In the genomic region with DNA sequence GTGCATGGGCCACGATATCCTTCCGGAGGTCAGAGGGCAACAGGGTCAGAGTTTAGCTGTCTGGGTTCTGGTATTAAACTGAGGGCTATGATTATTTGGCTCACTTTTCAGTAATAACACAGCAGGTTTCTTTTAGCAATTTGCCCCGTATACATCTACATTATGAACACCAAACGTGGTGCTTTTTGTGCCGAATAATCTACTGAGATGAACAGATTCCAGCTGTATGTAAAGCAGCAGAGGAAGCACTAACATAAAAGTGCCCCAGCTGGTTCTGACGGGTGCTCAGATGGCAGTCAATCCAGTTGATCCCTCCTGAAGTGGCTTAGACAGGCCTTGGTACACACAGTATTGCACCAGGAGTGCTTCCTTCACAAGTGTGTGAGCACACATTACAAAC, we compare ENCODE assay signal across 10 mouse cellular contexts. TPM values are rescaled to one million over a fixed set of nuclear protein-coding genes. Genes with fewer than 3 reads are reported as not detected.
A peak's percentile ranks its signal among the peaks of the same experiment; 100 is the strongest.
DNase-seq lines count a peak whose midpoint lies in the region; ATAC-seq and TF ChIP-seq lines count a peak whose summit lies in the region.
"Not testable (repeated sequence)": the region's sequence is repeated elsewhere in the genome, so short reads cannot be mapped to it uniquely, and the experiment has no call there.
"Had no signal": no experiment of that assay in that cellular context is flagged by ENCODE, and none has a peak within 500 bp of the region (broad histone marks: within the 10 kb centered on the region; RNA-seq: fewer than 3 reads in every experiment).

No protein-coding gene starts in this region.

- peak; percentile 64 for DNase-seq in heart, adult 11 months
- DNase-seq in lung, embryonic 14.5 days: peak; percentile 3
- DNase-seq in lung, postnatal 0 days (ENCODE audit: low spot score): peak; percentile 24
- peak; percentile 14 for DNase-seq in lung, postnatal 36 days
- peak; percentile 65 for DNase-seq in midbrain, embryonic 11.5 days (ENCODE audit: low spot score, missing footprints)
- DNase-seq in urinary bladder, postnatal 14 days (ENCODE audit: low spot score): peak; percentile 5

- not testable (repeated sequence) for H3K27ac ChIP-seq in lung, embryonic 14.5 days (ENCODE audit: low read depth); lung, postnatal 0 days (ENCODE audit: low read length); midbrain, embryonic 11.5 days (ENCODE audit: low read depth, low read length)

- not testable (repeated sequence) for H3K4me2 ChIP-seq in lung, embryonic 14.5 days; lung, postnatal 0 days (replicated peaks; ENCODE audit: low read depth, low read length); midbrain, embryonic 11.5 days

- not testable (repeated sequence) for H3K9me3 ChIP-seq in lung, embryonic 14.5 days (ENCODE audit: low read depth, low read length); lung, postnatal 0 days (ENCODE audit: low read length); midbrain, embryonic 11.5 days (ENCODE audit: control insufficient read depth, low read length)

- not testable (repeated sequence) for H3K4me1 ChIP-seq in lung, embryonic 14.5 days (ENCODE audit: insufficient read depth); lung, postnatal 0 days (ENCODE audit: insufficient read depth, low read depth, low read length); midbrain, embryonic 11.5 days (ENCODE audit: control insufficient read depth, insufficient read depth, low read length)

- TF ChIP-seq EP300 in lung, postnatal 0 days (IDR thresholded peaks at IDR 0.05): not testable (repeated sequence)

- not testable (repeated sequence) for H3K27me3 ChIP-seq in lung, embryonic 14.5 days (ENCODE audit: insufficient read depth, low read length); lung, postnatal 0 days (replicated peaks; ENCODE audit: insufficient read depth, low read length); midbrain, embryonic 11.5 days (ENCODE audit: control insufficient read depth, insufficient read depth, low read length)

- not testable (repeated sequence) for H3K4me3 ChIP-seq in lung, embryonic 14.5 days (ENCODE audit: low read depth, low read length); lung, postnatal 0 days (ENCODE audit: low read depth, low read length); midbrain, embryonic 11.5 days (ENCODE audit: low read depth, low read length)

- WGBS in lung, embryonic 14.5 days: 68% methylated on average over 6 of the region's 6 CpGs
- 56% methylated on average over 6 of the region's 6 CpGs for WGBS in lung, postnatal 0 days
- 83% methylated on average over 6 of the region's 6 CpGs for WGBS in midbrain, embryonic 11.5 days

- not testable (repeated sequence) for TF ChIP-seq CTCF in lung, embryonic 14.5 days (IDR thresholded peaks at IDR 0.05; ENCODE audit: low read depth); lung, postnatal 0 days (IDR thresholded peaks at IDR 0.05)

- not testable (repeated sequence) for H3K9ac ChIP-seq in lung, embryonic 14.5 days; lung, postnatal 0 days (replicated peaks; ENCODE audit: low read depth); midbrain, embryonic 11.5 days (ENCODE audit: low read length)

- H3K36me3 ChIP-seq in lung, embryonic 14.5 days (ENCODE audit: insufficient read depth); lung, postnatal 0 days (ENCODE audit: insufficient read depth, low read length); midbrain, embryonic 11.5 days (ENCODE audit: control insufficient read depth, insufficient read depth, low read length): not testable (repeated sequence)

- not testable (repeated sequence) for ATAC-seq in lung, embryonic 14.5 days (ENCODE audit: insufficient read depth); midbrain, embryonic 11.5 days (ENCODE audit: low FRiP score)
- ATAC-seq in lung, postnatal 0 days: peak; percentile 75

RNA-seq across cellular contexts. Expression of a gene that starts 21.2 kb away (rescaled TPM):
- polyA plus RNA-seq in lung, embryonic 14.5 days (2014; fragmentation: Nextera tagmentation; extraction: Ambion mirVana): 0.53 and 0.84 TPM in 2 replicates
- 1.5 TPM in 2 replicates for polyA plus RNA-seq in lung, postnatal 0 days (2015; fragmentation: Nextera tagmentation; extraction: Ambion mirVana)
- polyA plus RNA-seq in midbrain, embryonic 11.5 days (2014; fragmentation: Nextera tagmentation; extraction: Ambion mirVana): 0.22 and 0.48 TPM in 2 replicates
- polyA plus RNA-seq: C2C12, G1E had no signal

RNA-seq across cellular contexts. Expression of a gene that starts 22.6 kb away (rescaled TPM):
- polyA plus RNA-seq in lung, embryonic 14.5 days (2014; fragmentation: Nextera tagmentation; extraction: Ambion mirVana): 0.27 TPM in 1 of 2 replicates, not detected in the other
- polyA plus RNA-seq in lung, postnatal 0 days (2015; fragmentation: Nextera tagmentation; extraction: Ambion mirVana): 0.14 and 0.25 TPM in 2 replicates
- not detected in 2 replicates for polyA plus RNA-seq in midbrain, embryonic 11.5 days (2014; fragmentation: Nextera tagmentation; extraction: Ambion mirVana)
- polyA plus RNA-seq: brain, embryonic 14.5 days; C2C12; G1E had no signal

RNA-seq across cellular contexts. Expression of a gene that starts 45.3 kb away (rescaled TPM):
- polyA plus RNA-seq in lung, embryonic 14.5 days (2014; fragmentation: Nextera tagmentation; extraction: Ambion mirVana): 0.50 and 1.0 TPM in 2 replicates
- polyA plus RNA-seq in lung, postnatal 0 days (2015; fragmentation: Nextera tagmentation; extraction: Ambion mirVana): 11.8 and 12.7 TPM in 2 replicates
- polyA plus RNA-seq in midbrain, embryonic 11.5 days (2014; fragmentation: Nextera tagmentation; extraction: Ambion mirVana): 0.14 and 0.18 TPM in 2 replicates
- polyA plus RNA-seq: C2C12, G1E had no signal

RNA-seq across cellular contexts. Expression of a gene that starts 60.0 kb away (rescaled TPM):
- polyA plus RNA-seq in lung, embryonic 14.5 days (2014; fragmentation: Nextera tagmentation; extraction: Ambion mirVana): 0.22 TPM in 1 of 2 replicates, not detected in the other
- polyA plus RNA-seq in lung, postnatal 0 days (2015; fragmentation: Nextera tagmentation; extraction: Ambion mirVana): not detected in 2 replicates
- polyA plus RNA-seq in midbrain, embryonic 11.5 days (2014; fragmentation: Nextera tagmentation; extraction: Ambion mirVana): not detected in 2 replicates
- polyA plus RNA-seq: adrenal gland, adult 2 months; brain, embryonic 14.5 days; C2C12; G1E had no signal

Comparison
In these comparisons a context has a peak if more than half of its experiments do, and no peak if none do; other contexts are left out.
1. DNase-seq: peak in every context shown above with its lines; median percentile 65 in midbrain, embryonic 11.5 days; 64 in heart, adult 11 months; 24 in lung, postnatal 0 days; 14 in lung, postnatal 36 days; 5 in urinary bladder, postnatal 14 days; 3 in lung, embryonic 14.5 days.